Mouse (Mus musculus): ENCODE results near the gene Hoxa9.

The Hoxa9 gene

GRCm38 (mm10) chr6:52185222-52185621 lies 45.7 kb downstream of the Hoxa9 start:
- no peak for DNase-seq (ENCODE audit: low spot score in 2 of 2)

- DNase-seq (ENCODE audit: low spot score in 2 of 2) = no peak
Measured at GRCm38 (mm10) chr6:52184668-52185067, 46.2 kb downstream of the Hoxa9 start.

GRCm38 (mm10) chr6:52183311-52184080 lies 47.4 kb downstream of the Hoxa9 start:
- no peak for DNase-seq (ENCODE audit: low spot score in 2 of 2)

GRCm38 (mm10) chr6:52182793-52183192 lies 48.1 kb downstream of the Hoxa9 start:
- DNase-seq (ENCODE audit: low spot score in 2 of 2) = no peak

GRCm38 (mm10) chr6:52182030-52182429 lies 48.9 kb downstream of the Hoxa9 start:
- DNase-seq (ENCODE audit: low spot score in 2 of 2) = no peak

- DNase-seq (ENCODE audit: low spot score in 2 of 2) = no peak
Measured at GRCm38 (mm10) chr6:52180726-52181125, 50.2 kb downstream of the Hoxa9 start.

GRCm38 (mm10) chr6:52180213-52180710 lies 50.6 kb downstream of the Hoxa9 start:
- DNase-seq (ENCODE audit: low spot score in 2 of 2) = no peak

- no peak for DNase-seq (ENCODE audit: low spot score in 2 of 2)
Measured at GRCm38 (mm10) chr6:52179690-52180089, 51.2 kb downstream of the Hoxa9 start.

- DNase-seq (ENCODE audit: low spot score in 2 of 2) = no peak
Measured at GRCm38 (mm10) chr6:52178918-52179665, 51.8 kb downstream of the Hoxa9 start.

- no peak for DNase-seq (ENCODE audit: low spot score in 2 of 2)
Measured at GRCm38 (mm10) chr6:52177806-52178205, 53.1 kb downstream of the Hoxa9 start.

GRCm38 (mm10) chr6:52177061-52177735 lies 53.7 kb downstream of the Hoxa9 start, which contains the start of gene 5730596B20Rik:
TSS of gene 5730596B20Rik (plus strand) at chr6:52177498.
- no peak for DNase-seq (ENCODE audit: low spot score in 2 of 2)

GRCm38 (mm10) chr6:52176391-52176790 lies 54.5 kb downstream of the Hoxa9 start:
- no peak for DNase-seq (ENCODE audit: low spot score in 2 of 2)

GRCm38 (mm10) chr6:52175864-52176263 lies 55.0 kb downstream of the Hoxa9 start:
- DNase-seq (ENCODE audit: low spot score in 2 of 2) = no peak

- no peak for DNase-seq (ENCODE audit: low spot score in 2 of 2)
Measured at GRCm38 (mm10) chr6:52174968-52175751, 55.7 kb downstream of the Hoxa9 start.

- DNase-seq (ENCODE audit: low spot score in 2 of 2) = no peak
Measured at GRCm38 (mm10) chr6:52173648-52174047, 57.2 kb downstream of the Hoxa9 start.
